Mouse (Mus musculus): ENCODE measurements around the gene Car9. TPM values are rescaled to one million over a fixed set of nuclear protein-coding genes. Genes with fewer than 3 reads are reported as not detected.
A peak's percentile ranks its signal among the peaks of the same experiment; 100 is the strongest.

Gene Car9
- total RNA-seq (2014; rRNA removed; ENCODE audit: low replicate concordance) = 4.6 TPM in 1 of 2 replicates, not detected in the other
- polyA plus RNA-seq (2015; fragmentation: Nextera tagmentation; extraction: Ambion mirVana) = 0.80 and 1.1 TPM in 2 replicates

GRCm38 (mm10) chr4:43506536-43507185, at the start of gene Car9:
TSS of gene Car9 (plus strand) at chr4:43506966.
- ATAC-seq (ENCODE audit: insufficient read depth, low read depth) (no peak), DNase-seq (ENCODE audit: low spot score) (peak; percentile 3)
- no peaks in the 10 kb centered on the region for H3K9me3 ChIP-seq (replicated peaks; ENCODE audit: control insufficient read depth, low read length)
- H3K9ac ChIP-seq (replicated peaks; ENCODE audit: low read depth, low read length) = no peak within 1 kb of the TSS
- H3K27me3 ChIP-seq (ENCODE audit: control insufficient read depth, insufficient read depth, low read length) = no peaks in the 10 kb centered on the region
- peaks cover 8% of the 10 kb centered on the region; the same call in 1 of the 2 replicates for H3K4me1 ChIP-seq (ENCODE audit: control insufficient read depth, insufficient read depth)
- no peak within 1 kb of the TSS for H3K27ac ChIP-seq (ENCODE audit: low read depth)
- WGBS = 71% methylated on average over 9 of the region's 9 CpGs
- no peaks in the 10 kb centered on the region for H3K36me3 ChIP-seq (replicated peaks; ENCODE audit: control insufficient read depth, insufficient read depth, low read length)
- H3K4me2 ChIP-seq (ENCODE audit: low read depth, low read length) = peak within 1 kb of the TSS; percentile 93
- peak within 1 kb of the TSS; percentile 49 for H3K4me3 ChIP-seq (ENCODE audit: low read depth, low read length)
- TF ChIP-seq EP300 (IDR thresholded peaks at IDR 0.05; ENCODE audit: low read depth) (no peak), CTCF (IDR thresholded peaks at IDR 0.05; ENCODE audit: low read depth) (no peak)

- Histone ChIP-seq H3K27me3 (ENCODE audit: control insufficient read depth, insufficient read depth, low read length) (peaks cover 37% of the 10 kb centered on the region), H3K9ac (replicated peaks; ENCODE audit: low read depth, low read length) (no peak overlapping the region), H3K9me3 (replicated peaks; ENCODE audit: control insufficient read depth, low read length) (no peaks in the 10 kb centered on the region), H3K4me1 (ENCODE audit: control insufficient read depth, insufficient read depth) (peaks cover 7% of the 10 kb centered on the region; the same call in 1 of the 2 replicates), H3K36me3 (replicated peaks; ENCODE audit: control insufficient read depth, insufficient read depth, low read length) (no peaks in the 10 kb centered on the region), H3K4me2 (ENCODE audit: low read depth, low read length) (no peak overlapping the region), H3K27ac (ENCODE audit: low read depth) (no peak overlapping the region), H3K4me3 (ENCODE audit: low read depth, low read length) (no peak overlapping the region)
- no peak for ATAC-seq (ENCODE audit: insufficient read depth, low read depth)
- DNase-seq (ENCODE audit: low spot score) = no peak
- TF ChIP-seq CTCF (IDR thresholded peaks at IDR 0.05; ENCODE audit: low read depth) (no peak), EP300 (IDR thresholded peaks at IDR 0.05; ENCODE audit: low read depth) (no peak)
- 22% methylated on average over 8 of the region's 8 CpGs for WGBS
These were observed 49.6 kb upstream of the Car9 start for GRCm38 (mm10) chr4:43457124-43457523.

- WGBS = 74% methylated on average over 5 of the region's 5 CpGs
- TF ChIP-seq EP300 (IDR thresholded peaks at IDR 0.05; ENCODE audit: low read depth) (no peak), CTCF (IDR thresholded peaks at IDR 0.05; ENCODE audit: low read depth) (no peak)
- no peak for DNase-seq (ENCODE audit: low spot score)
- no peaks in the 10 kb centered on the region for H3K9me3 ChIP-seq (replicated peaks; ENCODE audit: control insufficient read depth, low read length)
- ATAC-seq (ENCODE audit: insufficient read depth, low read depth) = no peak
- H3K27me3 ChIP-seq (ENCODE audit: control insufficient read depth, insufficient read depth, low read length) = no peaks in the 10 kb centered on the region
- H3K27ac ChIP-seq (ENCODE audit: low read depth) = no peak overlapping the region
- no peaks in the 10 kb centered on the region for H3K4me1 ChIP-seq (ENCODE audit: control insufficient read depth, insufficient read depth)
- H3K9ac ChIP-seq (replicated peaks; ENCODE audit: low read depth, low read length) = no peak overlapping the region
- H3K4me2 ChIP-seq (ENCODE audit: low read depth, low read length) = no peak overlapping the region
- H3K36me3 ChIP-seq (replicated peaks; ENCODE audit: control insufficient read depth, insufficient read depth, low read length) = no peaks in the 10 kb centered on the region
- no peak overlapping the region for H3K4me3 ChIP-seq (ENCODE audit: low read depth, low read length)
These were observed 43.7 kb upstream of the Car9 start for GRCm38 (mm10) chr4:43463102-43463501.

GRCm38 (mm10) chr4:43465935-43466334, 40.8 kb upstream of the Car9 start:
- ATAC-seq (ENCODE audit: insufficient read depth, low read depth) = no peak
- H3K27ac ChIP-seq (ENCODE audit: low read depth) = no peak overlapping the region
- no peak for DNase-seq (ENCODE audit: low spot score)
- no peaks in the 10 kb centered on the region for H3K36me3 ChIP-seq (replicated peaks; ENCODE audit: control insufficient read depth, insufficient read depth, low read length)
- no peaks in the 10 kb centered on the region for H3K4me1 ChIP-seq (ENCODE audit: control insufficient read depth, insufficient read depth)
- no peak overlapping the region for H3K4me2 ChIP-seq (ENCODE audit: low read depth, low read length)
- H3K9me3 ChIP-seq (replicated peaks; ENCODE audit: control insufficient read depth, low read length) = no peaks in the 10 kb centered on the region
- no peak overlapping the region for H3K9ac ChIP-seq (replicated peaks; ENCODE audit: low read depth, low read length)
- WGBS = 82% methylated on average over 6 of the region's 6 CpGs
- H3K27me3 ChIP-seq (ENCODE audit: control insufficient read depth, insufficient read depth, low read length) = no peaks in the 10 kb centered on the region
- TF ChIP-seq EP300 (IDR thresholded peaks at IDR 0.05; ENCODE audit: low read depth) (no peak), CTCF (IDR thresholded peaks at IDR 0.05; ENCODE audit: low read depth) (no peak)
- no peak overlapping the region for H3K4me3 ChIP-seq (ENCODE audit: low read depth, low read length)

GRCm38 (mm10) chr4:43466872-43467271, 39.9 kb upstream of the Car9 start:
- ATAC-seq (ENCODE audit: insufficient read depth, low read depth) (no peak), DNase-seq (ENCODE audit: low spot score) (no peak)
- H3K36me3 ChIP-seq (replicated peaks; ENCODE audit: control insufficient read depth, insufficient read depth, low read length) = no peaks in the 10 kb centered on the region
- H3K27me3 ChIP-seq (ENCODE audit: control insufficient read depth, insufficient read depth, low read length) = no peaks in the 10 kb centered on the region
- H3K9me3 ChIP-seq (replicated peaks; ENCODE audit: control insufficient read depth, low read length) = no peaks in the 10 kb centered on the region
- H3K4me3 ChIP-seq (ENCODE audit: low read depth, low read length) = no peak overlapping the region
- WGBS = 78% methylated on average over 7 of the region's 7 CpGs
- H3K4me2 ChIP-seq (ENCODE audit: low read depth, low read length) = no peak overlapping the region
- H3K27ac ChIP-seq (ENCODE audit: low read depth) = no peak overlapping the region
- H3K4me1 ChIP-seq (ENCODE audit: control insufficient read depth, insufficient read depth) = no peaks in the 10 kb centered on the region
- TF ChIP-seq CTCF (IDR thresholded peaks at IDR 0.05; ENCODE audit: low read depth) (no peak), EP300 (IDR thresholded peaks at IDR 0.05; ENCODE audit: low read depth) (no peak)
- no peak overlapping the region for H3K9ac ChIP-seq (replicated peaks; ENCODE audit: low read depth, low read length)

- TF ChIP-seq EP300 (IDR thresholded peaks at IDR 0.05; ENCODE audit: low read depth) (no peak), CTCF (IDR thresholded peaks at IDR 0.05; ENCODE audit: low read depth) (no peak)
- Histone ChIP-seq H3K27ac (ENCODE audit: low read depth) (no peak overlapping the region), H3K4me3 (ENCODE audit: low read depth, low read length) (no peak overlapping the region), H3K9me3 (replicated peaks; ENCODE audit: control insufficient read depth, low read length) (no peaks in the 10 kb centered on the region), H3K27me3 (ENCODE audit: control insufficient read depth, insufficient read depth, low read length) (no peaks in the 10 kb centered on the region), H3K4me2 (ENCODE audit: low read depth, low read length) (no peak overlapping the region), H3K9ac (replicated peaks; ENCODE audit: low read depth, low read length) (no peak overlapping the region), H3K4me1 (ENCODE audit: control insufficient read depth, insufficient read depth) (no peaks in the 10 kb centered on the region), H3K36me3 (replicated peaks; ENCODE audit: control insufficient read depth, insufficient read depth, low read length) (no peaks in the 10 kb centered on the region)
- DNase-seq (ENCODE audit: low spot score) (no peak), ATAC-seq (ENCODE audit: insufficient read depth, low read depth) (no peak)
- WGBS = 86% methylated on average over 10 of the region's 10 CpGs
These were observed 36.5 kb upstream of the Car9 start for GRCm38 (mm10) chr4:43470301-43470700.
